Mouse (Mus musculus): ENCODE data around the gene Ptpn6.

The Ptpn6 gene

GRCm38 (mm10) chr6:124729850-124730705 is 8.4 kb downstream of the Ptpn6 start:
- DNase-seq (ENCODE audit: inconsistent ontology term), result no peak

GRCm38 (mm10) chr6:124728621-124729020 is 9.9 kb downstream of the Ptpn6 start:
- no peak for DNase-seq (ENCODE audit: inconsistent ontology term)

DNA sequence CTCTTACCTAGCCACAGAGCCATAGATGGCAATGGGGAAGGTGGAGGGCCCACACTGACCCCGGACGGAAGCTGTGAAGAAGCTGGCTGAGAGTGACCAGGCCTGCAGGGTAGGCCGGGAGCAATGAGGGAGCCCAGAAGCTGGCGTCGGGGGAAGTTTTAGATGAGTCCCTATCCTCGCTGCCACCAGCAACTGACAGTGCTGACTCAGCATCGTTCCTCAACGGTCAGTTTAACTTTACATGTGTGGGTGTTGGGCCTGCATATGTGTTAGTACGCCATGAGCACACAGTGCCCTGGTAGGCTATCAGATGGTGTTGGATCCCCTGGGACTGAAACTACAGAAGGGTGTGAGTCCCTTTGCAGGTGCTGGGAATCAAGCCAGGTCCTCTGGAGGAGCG is 14.0 kb downstream of the Ptpn6 start:
- no peak for DNase-seq (ENCODE audit: inconsistent ontology term)

DNA sequence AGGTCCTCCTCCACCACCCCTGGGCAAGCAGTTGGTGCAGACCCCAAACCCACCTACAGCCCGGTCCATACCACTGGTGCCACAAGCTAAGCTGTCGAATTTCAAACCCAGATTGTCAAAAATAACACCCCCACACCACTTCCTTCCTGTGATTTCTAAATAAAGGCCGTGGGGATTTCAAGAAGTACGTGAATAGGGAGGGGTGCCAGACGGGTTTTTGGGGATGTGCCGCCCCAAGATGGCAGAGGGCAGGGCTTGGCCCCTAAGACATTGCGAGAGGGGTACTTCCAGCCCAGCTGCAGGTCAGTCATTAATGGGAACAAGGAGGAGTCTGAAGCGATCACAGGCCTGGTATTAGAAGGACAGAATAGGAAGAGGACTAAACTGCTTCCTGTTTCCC is 15.0 kb downstream of the Ptpn6 start:
- DNase-seq (ENCODE audit: inconsistent ontology term), result no peak

DNA sequence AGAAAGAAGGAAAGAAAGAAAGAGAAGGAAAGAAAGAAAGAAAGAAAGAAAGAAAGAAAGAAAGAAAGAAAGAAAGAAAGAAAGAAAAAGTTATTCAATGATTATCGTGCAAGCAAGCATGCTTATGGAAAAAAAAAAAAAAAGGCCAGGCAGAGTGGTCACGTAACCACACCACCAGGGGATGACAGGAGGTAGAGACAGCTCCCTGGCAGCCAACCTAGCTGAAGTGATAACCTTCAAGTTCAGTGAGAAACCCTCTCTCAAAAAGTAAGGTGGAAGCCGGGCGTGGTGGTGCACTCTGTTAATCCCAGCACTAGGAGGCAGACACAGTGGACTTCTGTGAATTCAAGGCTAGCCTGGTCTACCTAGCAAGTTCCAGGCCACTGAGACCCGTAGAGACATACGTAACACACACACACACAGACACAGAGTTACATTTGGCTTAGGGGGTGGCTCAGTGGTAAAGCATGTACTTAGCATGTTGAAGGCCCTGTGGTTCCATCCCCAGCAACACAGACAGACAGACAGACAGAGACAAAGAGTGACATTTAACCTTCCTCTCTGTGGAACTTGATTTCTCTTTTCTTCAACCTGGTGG is 15.5 kb downstream of the Ptpn6 start:
- DNase-seq (ENCODE audit: inconsistent ontology term), result no peak

- DNase-seq (ENCODE audit: inconsistent ontology term), result no peak
Observed at GRCm38 (mm10) chr6:124720904-124721303, 17.6 kb downstream of the Ptpn6 start.

DNA sequence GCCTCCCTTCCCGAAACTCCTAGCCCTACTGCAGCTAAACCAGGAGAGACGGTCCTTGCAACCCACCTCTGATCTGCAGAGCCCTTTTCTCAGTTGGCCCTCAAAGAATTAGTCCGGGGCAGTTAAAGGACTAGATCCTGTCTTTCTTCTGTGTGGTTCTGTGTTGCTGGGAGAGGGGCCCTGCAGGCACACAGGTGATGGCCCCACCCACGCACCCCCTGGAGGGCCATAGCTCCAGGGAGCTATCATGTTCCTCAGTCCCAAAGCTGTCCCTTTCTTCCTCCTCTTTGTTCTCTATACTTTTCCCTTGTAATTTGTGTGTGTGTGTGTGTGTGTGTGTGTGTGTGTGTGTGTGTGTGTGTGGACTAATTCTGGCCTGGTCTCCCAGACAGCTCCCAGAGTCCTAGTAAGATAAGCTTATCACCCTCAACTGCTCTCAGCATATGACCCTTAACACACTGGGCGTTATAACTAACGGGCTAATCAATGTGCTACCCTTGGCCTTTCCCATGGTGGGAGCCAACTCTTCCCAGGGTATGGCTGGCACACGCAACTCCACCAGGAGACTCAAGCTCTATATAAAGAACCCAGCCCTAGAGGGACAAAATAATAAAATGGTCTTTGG is 19.0 kb downstream of the Ptpn6 start:
- DNase-seq (ENCODE audit: inconsistent ontology term), result no peak

DNA sequence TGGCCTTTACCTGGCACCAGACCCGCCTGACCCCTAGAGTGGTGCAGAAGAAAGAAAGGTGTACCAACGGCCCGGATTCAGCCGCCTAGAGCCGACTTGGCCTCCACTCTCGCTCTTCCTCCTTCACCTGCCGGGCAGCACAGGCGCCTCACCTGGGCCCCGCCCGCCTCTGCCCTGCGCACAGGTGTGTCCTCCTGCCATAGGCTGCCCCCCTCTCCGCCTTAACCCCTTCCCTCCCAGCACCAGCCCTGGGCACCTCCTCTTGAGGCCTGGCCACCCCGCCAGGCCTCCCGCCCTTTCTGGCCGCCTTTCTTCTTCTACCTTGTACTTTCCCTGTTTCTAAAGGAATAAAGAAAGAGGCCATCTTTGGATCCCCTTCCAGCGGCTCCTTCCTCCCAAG is 19.8 kb downstream of the Ptpn6 start:
- no peak for DNase-seq (ENCODE audit: inconsistent ontology term)

GRCm38 (mm10) chr6:124717968-124718367 is 20.5 kb downstream of the Ptpn6 start:
- DNase-seq (ENCODE audit: inconsistent ontology term), result no peak

DNA sequence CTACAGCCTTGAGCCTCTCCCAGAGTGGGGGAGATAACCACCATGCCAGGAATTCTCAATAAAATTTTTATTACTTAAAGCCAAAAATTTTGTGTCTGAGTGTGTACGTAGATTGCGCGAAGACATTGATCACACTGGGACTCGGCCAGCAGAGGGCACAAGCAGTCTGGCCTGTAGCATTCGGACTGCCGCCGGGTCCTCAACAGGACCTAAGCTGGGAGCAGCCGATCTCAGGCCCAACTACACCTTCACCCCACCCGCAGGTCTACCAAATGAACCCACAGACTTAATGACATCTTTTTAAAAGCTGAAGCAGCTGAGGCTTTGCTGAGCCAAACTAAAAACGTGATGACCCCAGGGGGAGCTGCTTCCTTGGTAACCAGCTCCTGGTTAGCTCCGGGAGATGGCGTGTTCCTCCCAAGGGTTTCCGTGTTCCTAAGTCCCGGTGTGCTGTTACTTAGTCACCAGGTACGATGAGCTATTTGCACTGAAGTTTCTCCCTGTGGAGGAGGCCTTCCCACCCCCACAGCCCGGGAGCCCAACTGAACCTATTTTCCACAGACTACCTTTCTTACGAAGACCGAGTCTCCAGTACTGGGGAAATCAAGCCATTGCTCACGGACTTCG is 21.5 kb downstream of the Ptpn6 start:
- DNase-seq (ENCODE audit: inconsistent ontology term), result no peak

DNA sequence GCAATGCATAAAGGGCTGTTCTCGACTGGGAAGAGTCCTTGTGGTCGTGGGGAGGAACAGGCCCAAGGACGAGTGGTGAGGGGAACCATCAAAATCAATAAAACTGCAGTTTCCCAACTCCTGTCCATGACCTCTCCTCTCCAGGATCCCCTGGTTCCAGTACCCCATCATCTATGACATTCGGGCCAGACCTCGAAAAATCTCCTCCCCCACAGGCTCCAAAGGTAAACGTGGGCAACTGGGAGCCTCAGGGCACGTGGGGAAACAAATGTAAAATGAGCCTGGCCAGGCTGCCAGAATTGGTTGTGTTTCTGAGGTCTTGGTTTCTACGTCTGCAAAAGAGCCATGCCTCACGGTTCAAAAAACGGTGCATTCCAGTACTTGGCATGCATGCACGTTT is 25.6 kb downstream of the Ptpn6 start:
- no peak for DNase-seq (ENCODE audit: inconsistent ontology term)

GRCm38 (mm10) chr6:124711824-124712782 is 26.4 kb downstream of the Ptpn6 start, which contains the start of the genes Emg1 and Phb2:
Gene Emg1, minus strand, starts transcription at chr6:124712178.
Gene Phb2, plus strand, starts transcription at chr6:124712336.
- DNase-seq (ENCODE audit: inconsistent ontology term), result peak; percentile 99

GRCm38 (mm10) chr6:124708289-124708889 is 30.1 kb downstream of the Ptpn6 start:
- DNase-seq (ENCODE audit: inconsistent ontology term), result no peak

DNA sequence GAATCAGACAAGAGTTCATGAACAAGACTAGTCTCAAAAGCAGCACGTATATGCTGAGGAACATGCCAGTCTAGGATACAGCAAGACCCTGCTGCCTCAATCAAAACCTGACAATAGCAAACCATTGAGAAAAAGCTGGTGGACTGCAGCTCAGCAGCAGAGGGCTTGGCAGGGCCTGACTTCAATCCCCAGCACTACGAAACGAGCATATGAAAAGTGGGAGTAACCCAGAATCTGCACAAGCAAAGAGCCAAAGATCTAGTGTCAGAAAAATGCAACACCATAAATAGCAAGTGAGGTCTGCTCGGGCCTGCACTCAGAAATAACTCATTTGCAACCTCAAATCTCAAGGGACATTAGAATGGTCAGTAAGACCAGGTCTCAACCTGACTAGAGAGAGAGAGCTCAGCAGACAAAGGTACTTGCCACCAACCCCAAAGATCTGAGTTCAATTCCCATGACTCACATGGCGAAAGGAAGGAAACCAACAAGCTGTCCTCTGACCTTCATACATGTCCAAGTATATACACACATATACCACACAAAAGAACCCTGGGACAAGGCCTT is 32.4 kb downstream of the Ptpn6 start:
- DNase-seq (ENCODE audit: inconsistent ontology term), result no peak

GRCm38 (mm10) chr6:124704417-124704816 is 34.1 kb downstream of the Ptpn6 start:
- no peak for DNase-seq (ENCODE audit: inconsistent ontology term)

- DNase-seq (ENCODE audit: inconsistent ontology term), result no peak
Observed at GRCm38 (mm10) chr6:124703789-124704188, 34.7 kb downstream of the Ptpn6 start.

- DNase-seq (ENCODE audit: inconsistent ontology term), result no peak
Observed at GRCm38 (mm10) chr6:124702784-124703103, 35.8 kb downstream of the Ptpn6 start.

GRCm38 (mm10) chr6:124702102-124702783 is 36.3 kb downstream of the Ptpn6 start:
- no peak for DNase-seq (ENCODE audit: inconsistent ontology term)

DNA sequence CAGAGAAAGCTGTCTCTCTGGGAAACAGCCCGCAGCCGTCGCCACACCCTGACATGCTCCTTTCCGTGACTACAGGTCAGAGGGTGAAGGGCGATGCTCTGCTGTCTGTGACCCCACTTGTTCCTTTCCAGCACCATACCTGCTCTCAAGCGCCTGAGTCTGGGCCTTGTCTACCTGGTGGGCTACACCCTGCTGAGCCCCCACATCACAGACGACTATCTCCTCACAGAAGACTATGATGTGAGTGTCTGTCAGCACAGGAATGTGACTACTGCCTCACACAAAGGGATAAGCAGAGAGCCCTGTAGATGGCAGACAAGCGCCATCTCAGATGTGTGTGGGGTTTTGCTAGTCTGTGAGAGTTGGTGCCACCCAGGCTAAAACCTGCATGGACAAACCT is 37.2 kb downstream of the Ptpn6 start:
- no peak for DNase-seq (ENCODE audit: inconsistent ontology term)
